Mouse (Mus musculus) embryonic facial prominence, embryonic 11.5 days (tissue): ENCODE results near the gene Ccn2. TPM values are rescaled to one million over a fixed set of nuclear protein-coding genes. Genes with fewer than 3 reads are reported as not detected.

Experiments used
- polyA plus RNA-seq: library from polyadenylated mRNA; unstranded; fragments of >200 nt; fragmentation: Nextera tagmentation; extraction: Ambion mirVana; gene quantifications from 2 replicates; pipeline ENCODE4 v1.2.1, GENCODE M21; 2014

Ccn2 gene
- polyA plus RNA-seq, 1 experiment from 2014 or later: 3.7 TPM

Other genes with a start within 250 kb of the Ccn2 start
- 0.68 and 1.4 TPM in 2 replicates for gene Enpp1, start 116.7 kb downstream of the Ccn2 start, polyA plus RNA-seq
- gene Enpp3, start 247.4 kb downstream of the Ccn2 start, polyA plus RNA-seq: 9.2 and 10.4 TPM in 2 replicates